Mouse (Mus musculus): ENCODE results near the gene Mta1. TPM values are rescaled to one million over a fixed set of nuclear protein-coding genes. Genes with fewer than 3 reads are reported as not detected.

The Mta1 gene
- polyA plus RNA-seq, 1 experiment: 163 TPM

GRCm38 (mm10) chr12:113089107-113089506 is 9.0 kb upstream of the Mta1 start:
- Histone ChIP-seq H3K36me3 (ENCODE audit: control insufficient read depth, insufficient read depth, low read length) (no peaks in the 10 kb centered on the region), H3K4me3 (ENCODE audit: control insufficient read depth, insufficient read depth, low read length) (no peak overlapping the region), H3K4me1 (replicated peaks; ENCODE audit: control insufficient read depth, insufficient read depth, low read length) (no peaks in the 10 kb centered on the region), H3K27me3 (ENCODE audit: control insufficient read depth, insufficient read depth, low read length) (no peaks in the 10 kb centered on the region), H3K27ac (ENCODE audit: control insufficient read depth, insufficient read depth, low read length) (no peak overlapping the region)
- no peak for DNase-seq
- TF ChIP-seq CTCF (IDR thresholded peaks at IDR 0.05; ENCODE audit: borderline replicate concordance, control insufficient read depth, extremely low read depth, insufficient read depth, low read length, poor library complexity) (no peak), POLR2A (IDR thresholded peaks at IDR 0.05; ENCODE audit: control insufficient read depth, extremely low read depth, insufficient read depth, low read length, poor library complexity) (no peak)
- WGBS: 96% methylated on average over 6 of the region's 6 CpGs

GRCm38 (mm10) chr12:113090053-113090452 is 8.0 kb upstream of the Mta1 start:
- Histone ChIP-seq H3K27ac (ENCODE audit: control insufficient read depth, insufficient read depth, low read length) (no peak overlapping the region), H3K27me3 (ENCODE audit: control insufficient read depth, insufficient read depth, low read length) (no peaks in the 10 kb centered on the region), H3K4me3 (ENCODE audit: control insufficient read depth, insufficient read depth, low read length) (no peak overlapping the region), H3K36me3 (ENCODE audit: control insufficient read depth, insufficient read depth, low read length) (no peaks in the 10 kb centered on the region), H3K4me1 (replicated peaks; ENCODE audit: control insufficient read depth, insufficient read depth, low read length) (no peaks in the 10 kb centered on the region)
- DNase-seq: no peak
- no peak for TF ChIP-seq POLR2A (IDR thresholded peaks at IDR 0.05; ENCODE audit: control insufficient read depth, extremely low read depth, insufficient read depth, low read length, poor library complexity)
- TF ChIP-seq CTCF (IDR thresholded peaks at IDR 0.05; ENCODE audit: borderline replicate concordance, control insufficient read depth, extremely low read depth, insufficient read depth, low read length, poor library complexity): no peak
- WGBS: 95% methylated on average over 17 of the region's 17 CpGs

- Histone ChIP-seq H3K4me3 (ENCODE audit: control insufficient read depth, insufficient read depth, low read length) (no peak overlapping the region), H3K27ac (ENCODE audit: control insufficient read depth, insufficient read depth, low read length) (no peak overlapping the region), H3K27me3 (ENCODE audit: control insufficient read depth, insufficient read depth, low read length) (no peaks in the 10 kb centered on the region), H3K4me1 (replicated peaks; ENCODE audit: control insufficient read depth, insufficient read depth, low read length) (peaks cover 41% of the 10 kb centered on the region), H3K36me3 (ENCODE audit: control insufficient read depth, insufficient read depth, low read length) (no peaks in the 10 kb centered on the region)
- DNase-seq: no peak
- WGBS: 92% methylated on average over 5 of the region's 5 CpGs
- TF ChIP-seq POLR2A (IDR thresholded peaks at IDR 0.05; ENCODE audit: control insufficient read depth, extremely low read depth, insufficient read depth, low read length, poor library complexity) (no peak), CTCF (IDR thresholded peaks at IDR 0.05; ENCODE audit: borderline replicate concordance, control insufficient read depth, extremely low read depth, insufficient read depth, low read length, poor library complexity) (no peak)
Measured at GRCm38 (mm10) chr12:113097040-113097439, 1.0 kb upstream of the Mta1 start.

- TF ChIP-seq CTCF (IDR thresholded peaks at IDR 0.05; ENCODE audit: borderline replicate concordance, control insufficient read depth, extremely low read depth, insufficient read depth, low read length, poor library complexity): no peak
- no peak for TF ChIP-seq POLR2A (IDR thresholded peaks at IDR 0.05; ENCODE audit: control insufficient read depth, extremely low read depth, insufficient read depth, low read length, poor library complexity)
- peak; percentile 33 for DNase-seq
- no peak overlapping the region for H3K27ac ChIP-seq (ENCODE audit: control insufficient read depth, insufficient read depth, low read length)
- WGBS: under 1% methylated on average over 60 of the region's 60 CpGs
- peak overlapping the region; percentile 61 for H3K4me3 ChIP-seq (ENCODE audit: control insufficient read depth, insufficient read depth, low read length)
- peaks cover 49% of the 10 kb centered on the region for H3K4me1 ChIP-seq (replicated peaks; ENCODE audit: control insufficient read depth, insufficient read depth, low read length)
- no peaks in the 10 kb centered on the region for H3K36me3 ChIP-seq (ENCODE audit: control insufficient read depth, insufficient read depth, low read length)
- H3K27me3 ChIP-seq (ENCODE audit: control insufficient read depth, insufficient read depth, low read length): no peaks in the 10 kb centered on the region
Measured at GRCm38 (mm10) chr12:113098530-113099151, 563 bp downstream of the Mta1 start.

- Histone ChIP-seq H3K36me3 (ENCODE audit: control insufficient read depth, insufficient read depth, low read length) (no peaks in the 10 kb centered on the region), H3K4me1 (replicated peaks; ENCODE audit: control insufficient read depth, insufficient read depth, low read length) (peaks cover 53% of the 10 kb centered on the region), H3K27ac (ENCODE audit: control insufficient read depth, insufficient read depth, low read length) (no peak overlapping the region), H3K4me3 (ENCODE audit: control insufficient read depth, insufficient read depth, low read length) (peak overlapping the region; percentile 61), H3K27me3 (ENCODE audit: control insufficient read depth, insufficient read depth, low read length) (no peaks in the 10 kb centered on the region)
- TF ChIP-seq CTCF (IDR thresholded peaks at IDR 0.05; ENCODE audit: borderline replicate concordance, control insufficient read depth, extremely low read depth, insufficient read depth, low read length, poor library complexity) (no peak), POLR2A (IDR thresholded peaks at IDR 0.05; ENCODE audit: control insufficient read depth, extremely low read depth, insufficient read depth, low read length, poor library complexity) (no peak)
- no peak for DNase-seq
- 20% methylated on average over 6 of the region's 6 CpGs for WGBS
Measured at GRCm38 (mm10) chr12:113099470-113100237, 1.6 kb downstream of the Mta1 start.

GRCm38 (mm10) chr12:113100448-113101076 is 2.5 kb downstream of the Mta1 start:
- no peaks in the 10 kb centered on the region for H3K36me3 ChIP-seq (ENCODE audit: control insufficient read depth, insufficient read depth, low read length)
- peak overlapping the region; percentile 78 for H3K27ac ChIP-seq (ENCODE audit: control insufficient read depth, insufficient read depth, low read length)
- H3K4me3 ChIP-seq (ENCODE audit: control insufficient read depth, insufficient read depth, low read length): no peak overlapping the region
- peaks cover 53% of the 10 kb centered on the region for H3K4me1 ChIP-seq (replicated peaks; ENCODE audit: control insufficient read depth, insufficient read depth, low read length)
- H3K27me3 ChIP-seq (ENCODE audit: control insufficient read depth, insufficient read depth, low read length): no peaks in the 10 kb centered on the region
- 59% methylated on average over 5 of the region's 5 CpGs for WGBS
- no peak for DNase-seq
- no peak for TF ChIP-seq POLR2A (IDR thresholded peaks at IDR 0.05; ENCODE audit: control insufficient read depth, extremely low read depth, insufficient read depth, low read length, poor library complexity)
